Mouse (Mus musculus) left cerebral cortex, adult 9 months (tissue): ENCODE measurements around the gene Gpc6.

Source experiments
- DNase-seq, 2 experiments: peaks; one replicate each; pipeline ENCODE4 v3.0.0; 2022; ENCODE audit warnings: low spot score in 2 of 2

Gpc6 gene

DNA sequence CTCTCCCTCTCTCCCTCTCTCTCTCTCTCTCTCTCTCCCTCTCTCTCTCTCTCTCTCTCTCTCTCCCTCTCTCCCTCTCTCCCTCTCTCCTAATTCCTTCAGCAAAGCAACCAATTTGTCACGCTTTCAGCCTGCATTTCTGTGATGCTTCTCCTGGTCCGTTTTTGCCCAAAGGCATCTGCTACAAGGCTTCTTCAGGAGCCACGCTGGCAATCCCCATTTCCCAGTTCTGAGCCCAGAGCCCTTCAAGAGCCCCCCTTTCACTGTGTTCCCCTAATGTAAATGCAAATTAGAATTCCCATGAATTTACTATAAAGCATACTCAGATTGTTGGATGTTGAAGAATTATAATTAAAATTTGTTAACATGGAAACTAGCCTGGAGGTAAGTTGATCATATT, 686.0 kb downstream of the Gpc6 start:
- no peak for DNase-seq

DNA sequence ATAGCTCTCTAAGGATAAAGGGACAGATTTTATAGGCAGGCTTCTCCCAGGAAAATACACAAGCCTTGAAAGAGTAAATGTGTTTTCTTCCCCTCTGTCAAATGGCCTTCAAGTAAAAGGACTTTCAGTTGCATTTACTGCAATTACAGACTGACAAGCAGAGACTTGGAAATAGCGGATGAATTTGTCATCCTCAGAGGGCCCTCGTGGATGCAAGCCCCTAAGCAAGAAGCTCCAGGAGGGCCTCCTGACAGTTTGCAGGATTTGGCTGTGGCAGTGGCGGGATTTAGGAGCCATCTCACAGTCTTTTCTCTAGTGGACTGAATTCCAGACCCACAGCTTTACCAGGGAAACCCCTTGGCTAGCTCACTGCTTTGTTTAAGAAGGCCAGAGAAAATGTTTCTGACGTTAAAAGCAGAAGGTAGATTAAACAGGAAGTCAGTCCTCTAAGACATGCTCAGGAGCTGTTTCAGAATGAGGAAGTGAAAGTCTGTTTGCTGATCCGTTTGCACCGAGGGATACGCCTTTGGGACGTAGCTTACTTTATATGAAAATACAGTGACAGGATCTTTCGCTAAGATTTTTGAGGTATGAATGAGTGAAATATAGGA, 700.1 kb downstream of the Gpc6 start:
- DNase-seq = no peak

DNA sequence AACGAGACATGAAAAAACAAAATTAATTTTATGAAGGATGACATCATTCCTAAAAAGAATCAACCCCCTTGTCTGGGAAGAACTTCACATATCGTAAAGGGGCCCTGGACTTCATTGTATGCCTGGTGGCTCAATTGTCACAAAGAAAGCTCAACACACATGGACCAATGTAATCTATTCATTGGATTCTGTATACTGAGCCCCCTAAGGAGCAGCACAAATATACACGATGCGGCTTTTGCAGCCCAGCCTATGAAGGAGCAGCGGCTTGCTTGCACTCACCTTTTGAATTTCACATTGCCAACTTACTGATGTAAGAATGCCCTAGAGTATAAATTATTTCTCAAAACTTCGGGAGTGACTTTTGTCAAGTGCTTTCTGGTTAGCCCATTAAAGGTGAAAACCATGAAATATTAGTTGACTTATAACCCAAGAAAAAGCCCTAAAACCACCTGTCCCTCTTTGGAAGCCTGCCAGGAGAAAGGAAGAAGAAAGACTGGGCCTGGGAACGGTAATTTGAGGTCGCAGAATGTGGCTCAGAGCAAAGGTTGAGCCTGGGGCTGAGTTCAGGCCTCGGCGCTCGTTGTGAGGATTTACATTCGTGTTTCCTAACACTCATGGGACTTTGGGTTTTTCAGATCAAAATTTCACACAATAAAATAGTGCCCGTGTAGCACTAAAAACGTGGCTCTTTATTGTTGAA, 709.3 kb downstream of the Gpc6 start:
- no peak for DNase-seq

DNA sequence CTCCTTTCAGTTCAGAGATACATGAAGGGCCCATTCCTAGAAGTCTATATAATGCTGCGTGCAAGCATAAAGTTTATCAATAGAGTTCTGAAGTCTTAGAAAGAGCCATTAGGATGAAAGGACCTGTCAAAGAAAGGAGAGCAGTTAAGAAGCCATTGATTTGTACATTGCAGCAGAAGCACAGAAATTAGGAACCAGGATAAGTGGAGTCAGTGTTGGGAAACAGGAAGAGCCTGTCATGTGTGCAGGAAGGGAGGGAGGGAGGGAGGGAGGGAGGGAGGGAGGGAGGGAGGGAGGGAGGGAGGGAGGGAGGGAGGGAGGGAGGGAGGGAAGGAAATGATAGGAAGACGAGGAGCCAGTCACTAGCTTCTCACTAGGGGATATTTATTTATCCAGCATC, 716.7 kb downstream of the Gpc6 start:
- no peak for DNase-seq

DNA sequence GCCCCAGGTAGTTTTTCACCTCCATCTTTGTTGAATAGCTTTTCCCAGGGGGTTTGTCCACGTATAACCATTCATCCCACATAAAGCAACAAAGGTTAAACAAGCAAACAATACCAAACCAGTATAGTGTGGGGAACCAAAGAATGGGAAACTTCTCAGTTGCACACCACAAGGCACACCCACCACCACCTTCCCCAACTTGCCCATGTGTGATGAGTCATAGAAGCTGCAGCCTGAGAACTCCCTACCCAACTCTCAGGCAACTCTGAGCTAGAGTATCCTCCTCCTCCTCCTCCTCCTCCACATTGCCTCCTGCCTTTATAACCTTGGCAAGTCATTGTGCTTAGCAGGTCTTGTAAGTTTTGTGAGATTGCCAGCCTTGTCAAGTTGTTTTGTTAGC, 718.0 kb downstream of the Gpc6 start:
- DNase-seq = no peak

DNA sequence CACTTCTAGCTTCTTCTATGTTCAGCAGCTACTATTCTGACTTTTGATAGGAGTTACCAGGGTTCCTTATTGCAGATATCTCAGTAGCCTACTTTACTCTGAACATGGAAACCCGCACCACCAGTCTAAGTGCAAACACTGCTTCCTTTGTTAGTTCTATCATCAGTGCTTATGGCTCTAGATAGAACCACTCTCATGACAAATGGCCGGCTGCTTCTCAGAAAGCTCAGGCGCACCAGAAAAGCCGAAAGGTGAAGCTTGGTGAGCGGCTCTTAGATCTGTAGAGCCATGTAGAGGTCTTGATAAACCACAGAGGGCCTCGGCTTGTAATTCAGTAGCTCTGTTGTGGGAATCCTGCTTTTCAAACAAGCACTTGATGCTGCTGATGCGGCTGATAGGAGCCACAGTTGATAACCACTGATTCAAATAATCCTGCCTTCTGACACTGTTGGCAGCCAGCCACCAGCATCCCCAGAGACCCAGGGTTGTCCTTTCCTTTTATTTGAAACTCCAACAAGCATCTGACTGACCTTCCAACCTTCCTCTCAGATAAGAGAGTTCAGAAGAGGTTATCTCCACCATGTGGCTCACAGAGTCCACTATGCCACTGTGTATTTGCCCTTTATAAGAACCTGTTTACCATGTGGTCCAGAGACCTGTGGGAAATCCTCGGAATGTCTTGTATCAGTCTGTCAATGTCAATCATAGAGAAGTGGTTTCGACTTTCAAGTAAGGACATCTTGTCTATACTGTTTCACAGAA, 723.3 kb downstream of the Gpc6 start:
- no peak for DNase-seq

DNA sequence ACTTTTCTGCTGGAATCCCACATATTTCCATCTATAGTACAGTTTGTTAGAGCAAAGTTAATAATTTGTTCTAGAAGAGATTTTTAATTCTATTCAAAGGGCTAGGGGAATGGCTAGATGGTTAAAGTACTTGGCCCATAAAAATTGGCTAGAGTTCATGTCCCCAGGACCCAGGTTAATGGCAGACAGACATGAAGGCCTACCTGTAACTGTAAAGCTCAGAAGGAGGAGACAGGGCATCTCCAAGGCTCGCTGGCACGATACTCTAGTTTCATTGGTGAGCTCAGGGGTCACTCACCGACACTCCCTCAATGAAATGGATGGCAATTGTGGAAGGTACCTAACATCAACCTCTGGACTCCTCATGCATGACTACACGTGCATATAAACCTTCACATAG, 725.0 kb downstream of the Gpc6 start:
- DNase-seq = no peak

DNA sequence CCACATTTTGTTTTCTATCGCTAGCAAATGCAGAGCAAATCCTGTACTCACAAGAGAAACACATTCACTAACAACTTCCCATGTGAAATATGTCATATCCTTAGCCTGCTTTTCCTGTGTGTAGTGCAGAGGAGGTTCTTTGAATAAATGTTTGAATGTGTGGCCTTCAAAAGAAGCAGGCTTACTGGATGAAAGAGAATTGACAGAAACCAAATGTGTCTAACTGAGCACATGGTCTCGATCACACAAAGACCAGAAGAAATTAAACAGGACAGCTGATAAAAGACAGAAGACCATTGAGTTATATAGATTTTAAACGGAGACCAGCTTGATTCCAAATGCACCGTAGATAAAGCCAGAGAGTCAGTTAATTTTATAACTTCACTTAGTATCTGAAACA, 726.2 kb downstream of the Gpc6 start:
- no peak for DNase-seq

DNA sequence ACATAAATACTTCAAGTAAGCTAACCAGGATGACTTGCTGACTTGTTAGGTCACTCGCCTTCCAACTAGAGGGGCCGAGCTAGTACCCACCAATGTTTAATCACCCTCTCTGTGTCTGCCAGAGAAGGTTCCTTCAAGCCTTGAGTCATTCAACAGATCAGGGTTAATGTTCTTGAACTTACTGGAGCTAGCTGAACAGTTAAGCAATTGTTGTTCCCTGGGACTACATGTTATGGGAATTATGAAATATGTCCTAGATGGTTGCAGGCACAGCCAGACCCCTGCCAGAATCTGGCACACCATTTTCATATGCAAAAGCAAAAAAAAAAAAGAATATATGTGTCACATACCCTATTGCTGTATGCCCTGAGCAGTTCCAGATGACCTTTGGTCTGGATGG, 726.8 kb downstream of the Gpc6 start:
- no peak for DNase-seq

DNA sequence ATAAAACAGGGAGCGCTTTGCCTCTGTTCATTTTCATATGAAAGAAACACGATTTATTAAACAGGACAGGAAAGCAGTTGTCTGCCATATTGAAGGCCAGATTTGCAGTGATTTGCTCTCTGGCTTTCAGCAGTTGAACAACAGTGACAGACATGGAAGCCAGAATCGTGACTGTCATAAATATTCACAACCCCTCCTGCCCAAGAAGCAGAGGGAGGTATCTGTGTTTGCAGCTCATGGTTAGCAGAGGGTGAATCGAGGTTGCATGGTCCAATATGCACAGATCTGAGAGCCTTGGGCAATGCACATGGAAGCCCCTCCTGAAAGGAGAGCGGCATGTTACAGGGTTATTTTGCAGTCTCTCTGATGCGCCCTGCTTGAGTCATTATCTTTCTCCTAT, 730.3 kb downstream of the Gpc6 start:
- DNase-seq = no peak

DNA sequence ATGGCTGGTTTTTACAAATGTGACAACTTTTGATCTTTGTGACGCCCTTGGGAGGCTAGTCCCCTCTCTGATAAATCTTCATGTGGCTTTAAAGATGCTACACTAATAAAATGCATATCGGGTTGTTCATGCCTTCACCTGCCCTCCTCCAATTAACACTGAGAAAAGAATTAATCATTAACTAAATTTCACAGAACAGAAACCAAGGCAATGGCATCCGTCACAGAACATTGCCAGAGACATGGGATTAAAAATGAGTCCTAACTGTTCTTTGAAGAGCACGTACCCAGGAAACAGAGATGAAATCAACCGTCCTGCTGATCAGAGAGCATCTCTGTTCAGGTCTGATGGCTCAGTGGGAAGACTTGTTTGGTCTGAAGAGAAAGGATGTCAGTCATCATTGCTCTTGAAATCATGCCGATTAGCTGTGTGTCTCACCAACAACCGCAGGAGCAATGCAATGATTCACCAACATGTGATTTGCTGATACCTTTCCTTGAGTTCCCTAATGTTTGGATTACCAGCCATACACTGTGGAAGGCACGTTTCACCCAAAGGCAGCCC, 734.2 kb downstream of the Gpc6 start:
- no peak for DNase-seq

DNA sequence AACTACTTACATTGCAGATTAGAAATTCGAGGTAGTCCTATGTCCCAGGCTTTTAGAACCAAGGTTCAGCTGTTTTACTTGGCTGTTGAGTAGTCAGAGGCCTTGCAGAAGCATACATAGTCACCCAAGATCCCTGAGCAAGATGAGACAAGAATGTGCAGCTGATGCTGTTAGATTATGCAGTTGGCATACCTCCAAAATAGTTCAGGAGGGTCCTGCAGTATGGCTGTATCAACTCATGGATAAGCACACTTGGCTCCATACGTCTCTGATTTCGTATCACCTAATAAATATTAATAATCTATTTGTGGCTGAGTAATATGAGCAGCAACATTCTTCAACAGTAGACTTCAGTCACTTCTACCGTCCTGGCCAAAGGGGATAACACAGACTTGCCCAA, 737.1 kb downstream of the Gpc6 start:
- DNase-seq = no peak

DNA sequence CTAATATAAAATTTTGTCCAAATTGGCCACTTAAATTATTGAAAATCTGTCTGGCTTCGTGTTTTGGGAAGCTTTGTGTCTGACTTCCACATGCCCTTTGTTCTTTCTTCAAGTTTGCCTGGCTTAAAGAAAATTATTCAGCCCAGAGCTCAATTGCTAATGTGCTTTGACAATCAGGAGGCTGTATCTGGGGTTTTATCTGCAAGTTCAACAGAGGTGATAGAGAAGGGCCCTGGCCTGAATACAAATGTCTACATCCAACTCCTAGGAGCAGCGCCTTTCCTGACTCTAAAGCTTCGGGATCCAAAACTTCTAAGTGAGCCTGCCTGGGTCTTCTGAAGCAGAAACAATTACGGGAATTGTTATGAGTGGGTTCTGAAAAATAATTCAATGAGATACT, 739.7 kb downstream of the Gpc6 start:
- DNase-seq = no peak

DNA sequence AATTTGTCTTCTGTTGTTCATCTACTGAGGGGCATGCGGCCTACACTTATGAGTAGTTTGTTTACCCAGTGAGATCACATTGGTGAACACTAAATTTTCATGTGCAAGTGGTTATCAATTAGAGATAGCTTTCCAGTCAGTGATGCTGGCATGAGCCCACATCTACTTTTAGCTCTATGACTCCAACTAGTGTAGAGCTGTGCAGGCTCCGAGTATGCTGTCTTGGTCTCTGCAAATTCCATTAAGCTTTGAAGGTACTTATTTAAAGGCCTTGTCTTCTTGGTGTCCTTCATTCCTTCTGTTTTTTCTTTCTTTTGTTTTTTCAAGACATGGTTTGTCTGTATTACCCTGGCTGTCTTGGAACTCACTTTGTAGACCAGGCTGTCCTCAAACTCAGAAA, 741.0 kb downstream of the Gpc6 start:
- no peak for DNase-seq

DNA sequence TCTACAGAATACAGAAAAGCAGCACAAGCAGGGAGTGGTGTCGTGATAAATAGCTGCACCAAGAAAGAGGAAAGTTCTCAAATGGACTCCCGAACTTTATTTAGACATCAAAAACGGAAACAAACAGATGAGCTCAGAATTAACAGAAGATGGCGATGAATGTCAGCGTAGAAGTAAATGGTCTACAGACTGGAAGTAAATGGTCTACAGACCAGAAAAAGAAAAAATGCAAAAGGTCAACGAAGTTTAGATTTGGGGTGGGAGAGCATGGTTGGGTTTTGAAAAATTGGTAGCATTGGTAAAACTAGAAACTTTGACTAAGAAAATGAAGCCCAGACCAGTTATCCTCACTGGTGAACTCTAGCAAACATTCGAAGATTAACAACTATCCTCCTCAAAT, 748.4 kb downstream of the Gpc6 start:
- DNase-seq = no peak

DNA sequence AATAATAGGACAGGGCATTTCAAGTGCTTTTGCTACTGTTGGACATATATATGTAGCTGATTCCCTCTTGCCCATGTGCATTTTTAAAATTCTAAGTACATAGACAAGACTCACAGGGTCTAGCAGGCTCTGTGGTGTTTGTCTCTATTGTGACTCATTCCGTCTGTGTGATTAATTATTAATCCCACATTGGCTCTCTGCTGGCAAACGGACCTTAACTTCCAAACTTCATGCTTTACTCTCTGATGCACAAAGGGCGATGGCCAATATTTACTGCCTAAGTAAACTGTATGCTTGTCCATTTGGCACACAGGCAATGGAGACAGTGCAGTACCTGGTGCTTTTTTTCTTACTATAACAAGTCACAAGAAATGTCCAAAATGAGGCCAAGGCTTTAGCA, 749.4 kb downstream of the Gpc6 start:
- no peak for DNase-seq

DNA sequence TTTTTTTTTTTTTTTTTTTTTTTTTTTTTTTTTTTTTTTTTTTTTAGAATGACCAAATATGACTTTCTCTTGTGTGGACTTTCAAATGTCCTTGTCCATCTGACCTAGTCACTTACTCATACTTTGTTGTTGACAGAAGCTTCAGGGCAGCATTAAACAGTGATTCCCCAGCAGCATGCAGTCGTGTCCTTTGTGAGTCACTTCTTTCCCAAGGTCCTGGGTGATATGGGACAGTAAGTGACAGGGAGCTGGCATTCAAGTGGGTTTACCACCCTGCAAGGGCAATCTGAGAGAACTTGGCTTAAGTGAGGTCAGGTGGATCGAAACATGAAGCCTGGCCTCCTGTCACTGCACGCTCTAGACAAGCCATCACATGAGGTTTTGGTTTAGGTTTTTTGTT, 754.8 kb downstream of the Gpc6 start:
- no peak for DNase-seq

DNA sequence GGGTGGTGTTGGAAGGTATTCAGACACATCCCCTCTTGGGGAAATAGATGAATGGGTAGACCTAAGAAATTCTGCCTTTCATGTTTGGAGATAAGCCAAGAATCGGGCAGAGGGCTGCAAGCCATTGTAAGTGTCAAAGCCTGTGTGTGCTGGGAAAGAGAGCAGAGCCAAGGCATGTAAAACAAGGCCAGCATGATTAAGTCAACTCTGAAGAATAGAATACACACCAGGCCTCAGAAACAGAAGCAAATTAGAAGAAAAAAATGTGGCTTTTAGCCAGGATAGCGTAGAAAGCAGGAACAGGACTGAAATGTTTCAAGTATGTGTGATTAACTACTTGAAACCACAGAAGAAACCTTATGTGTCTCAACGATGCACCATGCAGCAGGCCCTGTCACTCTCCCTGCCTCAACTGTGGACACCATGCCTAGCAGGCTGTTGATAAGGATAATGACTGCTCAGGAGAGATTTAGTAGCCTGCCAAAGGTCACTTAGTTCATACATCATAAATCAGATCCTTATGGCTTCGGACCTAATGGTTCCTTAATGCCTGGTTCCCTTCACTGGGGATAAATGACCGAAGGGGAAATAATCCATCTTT, 756.3 kb downstream of the Gpc6 start:
- no peak for DNase-seq

DNA sequence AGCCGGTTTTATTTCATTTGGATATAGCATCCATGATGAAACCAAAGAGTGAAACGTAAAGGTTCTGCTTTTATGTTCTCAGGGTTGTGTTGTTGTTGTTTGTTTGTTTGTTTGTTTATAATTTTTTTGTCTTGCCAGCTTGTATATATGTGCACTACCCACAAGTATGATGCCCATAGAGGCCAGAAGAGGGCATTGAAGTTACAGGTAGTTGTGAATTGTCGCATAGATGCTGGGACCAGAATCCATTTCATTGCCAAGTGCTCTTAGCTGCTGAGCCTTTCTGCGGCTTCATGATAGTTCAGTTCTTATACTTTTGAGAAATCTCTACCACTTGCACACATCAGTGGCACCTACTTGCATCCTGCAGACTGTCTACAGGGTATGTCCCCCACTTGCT, 758.0 kb downstream of the Gpc6 start:
- no peak for DNase-seq

DNA sequence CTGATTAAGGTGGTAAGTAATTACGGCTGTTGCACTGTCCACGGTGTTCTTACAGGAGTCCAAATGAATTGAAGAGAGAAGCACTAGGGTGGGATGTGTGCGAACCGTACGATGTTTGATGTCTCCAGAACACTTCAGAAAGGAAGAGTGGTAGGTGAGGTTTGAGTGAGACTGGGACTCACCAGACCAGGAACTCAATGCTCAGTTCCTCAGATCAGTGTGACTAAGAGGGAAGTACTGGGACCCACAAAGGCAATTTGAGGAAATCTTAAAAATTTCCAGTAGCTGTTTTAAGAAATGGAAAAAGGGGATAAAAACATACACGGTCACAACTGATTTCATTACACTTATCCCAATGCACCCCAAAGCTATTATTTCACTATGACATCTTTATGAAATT, 764.7 kb downstream of the Gpc6 start:
- no peak for DNase-seq

DNA sequence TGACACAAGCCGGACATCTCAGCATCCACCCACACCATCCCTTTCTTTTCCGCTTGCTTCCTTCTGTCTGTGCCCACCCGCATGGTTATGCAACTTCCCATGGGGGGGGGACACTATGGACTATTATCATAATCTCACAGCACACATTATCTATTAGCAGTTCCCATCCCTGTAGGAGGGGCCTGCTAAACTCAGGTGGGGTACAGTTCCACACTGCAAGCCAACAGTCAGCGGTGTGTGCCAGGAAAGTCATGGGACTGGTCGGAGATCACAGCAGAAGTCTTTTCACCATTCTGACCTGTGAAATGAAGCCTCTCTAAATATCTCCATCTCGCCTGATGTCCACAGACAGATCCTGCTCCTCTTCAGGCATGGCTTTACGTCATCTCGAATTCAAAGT, 770.5 kb downstream of the Gpc6 start:
- no peak for DNase-seq

DNA sequence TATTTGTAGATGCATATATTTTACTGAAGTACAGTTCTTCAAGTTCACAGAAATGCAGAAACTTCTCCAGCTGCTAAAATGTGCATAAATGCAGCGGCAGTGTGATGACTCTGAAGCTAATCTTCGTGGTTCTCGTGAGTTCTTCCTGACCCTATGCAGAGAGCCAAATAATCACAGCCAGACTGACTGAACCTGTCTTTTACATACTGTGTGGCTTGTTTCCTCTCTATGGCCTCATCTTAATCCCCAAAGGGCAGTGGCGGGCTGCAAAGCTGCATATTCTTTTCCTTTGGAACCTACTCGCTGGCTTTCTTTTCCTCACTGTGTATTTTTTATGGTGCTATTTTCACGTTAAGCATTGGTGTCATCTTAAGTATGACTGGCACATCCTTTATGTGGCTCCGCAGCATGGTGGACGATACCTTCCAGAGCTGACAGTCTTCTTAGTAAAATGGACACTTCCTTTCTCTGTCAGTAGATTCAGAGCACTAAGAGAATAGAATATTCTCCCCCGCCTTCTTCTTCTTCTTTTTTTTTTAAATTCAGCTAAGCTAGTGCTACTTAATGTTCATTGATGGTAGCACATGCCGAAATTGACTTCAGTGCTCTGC, 775.7 kb downstream of the Gpc6 start:
- no peak for DNase-seq
